Mouse (Mus musculus) ES-E14 (cell line): ENCODE results near the gene Dock9. TPM values are rescaled to one million over a fixed set of nuclear protein-coding genes. Genes with fewer than 3 reads are reported as not detected.
"Not testable (repeated sequence)": the region's sequence is repeated elsewhere in the genome, so short reads cannot be mapped to it uniquely, and the experiment has no call there.

Experiments used
- DNase-seq: peaks from one replicate; pipeline ENCODE4 v3.0.0-alpha.2; 2013; ENCODE audit warnings: low read depth, low spot score
- H3K27ac ChIP-seq: 2 replicates; pipeline ENCODE4 v1.5.1; 2012; ENCODE audit warnings: low read depth, mild to moderate bottlenecking, low read length, moderate library complexity, mixed read lengths; ENCODE audit not compliant: poor library complexity, insufficient read depth, severe bottlenecking
- H3K36me3 ChIP-seq: 2 replicates; pipeline ENCODE4 v1.6.1; 2012; ENCODE audit warnings: mild to moderate bottlenecking, low read length, moderate library complexity, mixed read lengths; ENCODE audit not compliant: control insufficient read depth, poor library complexity, insufficient read depth, severe bottlenecking
- H3K4me1 ChIP-seq, 2 experiments: fragments of 150-350 bp in 1 of 2; sonication (generic) in 1 of 2; 2 replicates each; pipeline ENCODE4 v1.6.1; 2012; ENCODE audit warnings: low read length in 2 of 2, mild to moderate bottlenecking in 1 of 2, mixed read lengths in 1 of 2; ENCODE audit not compliant: control insufficient read depth in 2 of 2, insufficient read depth in 2 of 2, poor library complexity in 1 of 2
- H3K4me3 ChIP-seq, 2 experiments: fragments of 150-350 bp in 1 of 2; sonication (generic) in 1 of 2; 2 replicates each; pipeline ENCODE4 v1.5.1; 2012; ENCODE audit warnings: low read length in 2 of 2, low read depth in 1 of 2, mild to moderate bottlenecking in 1 of 2, mixed read lengths in 1 of 2; ENCODE audit not compliant: insufficient read depth in 1 of 2, poor library complexity in 1 of 2, severe bottlenecking in 1 of 2
- H3K9ac ChIP-seq: 2 replicates; pipeline ENCODE4 v1.6.1; 2012; ENCODE audit warnings: low read depth, mild to moderate bottlenecking, low read length, mixed read lengths; ENCODE audit not compliant: poor library complexity, insufficient read depth, severe bottlenecking
- H3K9me3 ChIP-seq: fragments of 150-350 bp; sonication (generic); 2 replicates; pipeline ENCODE4 v1.6.1; 2012; ENCODE audit warnings: low read depth, mild to moderate bottlenecking, low read length; ENCODE audit not compliant: control insufficient read depth, insufficient read depth
- CHD2 ChIP-seq: IDR thresholded peaks from 2 replicates; pipeline ENCODE4 v1.6.1; 2014; ENCODE audit warnings: mild to moderate bottlenecking, low read depth, low read length, inconsistent platforms
- HCFC1 ChIP-seq: IDR thresholded peaks from 2 replicates; pipeline ENCODE4 v1.6.1; 2012; ENCODE audit warnings: low read length, inconsistent platforms, borderline replicate concordance; ENCODE audit not compliant: insufficient read depth
- MAFK ChIP-seq: IDR thresholded peaks from 2 replicates; pipeline ENCODE4 v1.6.1; 2014; ENCODE audit warnings: mild to moderate bottlenecking, low read depth, low read length, inconsistent platforms; ENCODE audit not compliant: insufficient read depth
- ZC3H11A ChIP-seq: IDR thresholded peaks from 2 replicates; pipeline ENCODE4 v1.6.1; 2012; ENCODE audit warnings: low read depth, mild to moderate bottlenecking, inconsistent platforms, low read length, borderline replicate concordance
- ZNF384 ChIP-seq: IDR thresholded peaks from 2 replicates; pipeline ENCODE4 v1.6.1; 2012; ENCODE audit warnings: low read depth, low read length, inconsistent platforms
- in situ Hi-C, 2 experiments: fragments of 600-800 bp; cut with MboI; formaldehyde crosslinking; loops; one replicate each; pipeline ENCODE4 v1.15.1; 2025; ENCODE audit warnings: low sequenced_read_pairs in 2 of 2, inconsistent platforms in 1 of 2; ENCODE audit not compliant: unreplicated experiment in 2 of 2
- total RNA-seq: library from RNA; depleted of rRNA; stranded (reverse); fragments of 300-350 nt; gene quantifications from 2 replicates; pipeline ENCODE4 v1.2.3, GENCODE M21; 2012

Dock9 gene
- total RNA-seq, 1 experiment: 8.3 TPM

DNA sequence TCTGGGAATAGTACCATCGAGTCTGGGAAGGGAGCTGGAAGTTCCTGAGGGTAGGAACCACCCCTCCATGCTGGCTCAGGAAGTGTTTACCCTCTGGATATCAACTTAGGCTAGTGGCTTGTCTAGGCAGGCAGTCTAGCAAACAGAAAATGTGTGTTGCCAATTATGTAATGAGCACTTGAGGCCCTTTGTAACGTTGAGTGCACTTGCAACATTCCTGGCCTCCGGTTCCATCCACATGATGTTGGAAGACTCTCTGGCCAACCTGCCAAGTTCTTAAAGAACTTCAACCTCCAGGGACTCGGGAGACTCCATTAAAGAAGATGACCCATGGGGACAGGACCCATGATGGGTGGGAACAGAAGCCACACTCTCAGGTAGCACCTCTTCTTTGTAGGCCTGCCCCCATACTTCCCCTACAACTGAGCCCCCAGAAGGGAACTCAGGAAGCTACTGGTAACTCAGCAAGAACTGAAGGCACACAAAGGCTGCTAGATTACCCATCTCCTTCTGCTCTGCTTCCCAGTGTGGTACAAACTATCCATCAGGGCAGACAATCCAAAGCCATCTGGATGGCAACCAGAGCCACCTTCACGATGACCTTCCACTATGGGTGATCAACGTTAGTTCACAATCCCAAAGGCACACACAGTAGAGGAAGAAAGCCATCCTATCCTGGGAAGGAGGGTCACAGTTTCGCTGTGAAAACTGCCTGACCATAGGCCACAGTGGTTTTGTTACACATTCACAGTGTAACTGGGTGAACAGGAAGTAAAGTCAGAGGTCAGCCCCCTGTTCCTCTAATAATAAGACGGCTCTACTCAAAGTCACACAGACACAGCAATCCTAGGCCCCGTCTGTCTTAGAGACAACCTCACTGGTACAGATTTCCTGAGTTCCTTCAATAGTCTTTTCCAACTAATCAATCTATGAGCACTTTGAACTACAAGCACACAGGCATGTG lies 77.7 kb downstream of the Dock9 start:
- no peaks in the 10 kb centered on the region for H3K9me3 ChIP-seq
- peak; percentile 22 for DNase-seq
- no peak overlapping the region for H3K4me3 ChIP-seq
- H3K36me3 ChIP-seq: no peaks in the 10 kb centered on the region
- in situ Hi-C loops: no loop called here
- peaks cover 2 to 4% of the 10 kb centered on the region in 2 experiments; a peak in 1 of 4 replicates for H3K4me1 ChIP-seq
- TF ChIP-seq MAFK: no peak
- no peak for TF ChIP-seq ZC3H11A
- no peak for TF ChIP-seq HCFC1
- no peak for TF ChIP-seq CHD2
- no peak for TF ChIP-seq ZNF384
- no peak overlapping the region for H3K9ac ChIP-seq
- no peak overlapping the region for H3K27ac ChIP-seq

DNA sequence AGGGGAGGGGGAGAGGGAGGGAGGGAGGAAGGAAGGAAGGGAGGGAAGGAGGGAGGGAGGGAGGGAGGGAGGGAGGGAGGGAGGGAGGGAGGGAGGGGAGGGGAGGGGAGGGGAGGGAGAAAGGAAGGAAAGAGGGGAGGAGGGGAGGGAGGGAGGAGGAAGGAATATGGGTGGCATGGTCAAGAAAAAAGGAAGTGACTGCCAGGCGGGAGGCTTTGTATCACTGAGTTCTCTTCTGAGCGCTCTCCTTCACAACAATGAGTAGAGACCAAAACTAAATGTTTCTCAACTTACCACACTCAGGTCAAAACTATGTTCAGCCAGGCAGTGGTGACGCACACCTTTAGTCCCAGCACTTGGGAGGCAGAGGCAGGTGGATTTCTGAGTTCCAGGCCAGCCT lies 82.8 kb downstream of the Dock9 start:
- H3K36me3 ChIP-seq, in situ Hi-C loops, H3K9ac ChIP-seq, DNase-seq, H3K4me1 ChIP-seq, H3K4me3 ChIP-seq, H3K9me3 ChIP-seq, H3K27ac ChIP-seq: not testable (repeated sequence)

DNA sequence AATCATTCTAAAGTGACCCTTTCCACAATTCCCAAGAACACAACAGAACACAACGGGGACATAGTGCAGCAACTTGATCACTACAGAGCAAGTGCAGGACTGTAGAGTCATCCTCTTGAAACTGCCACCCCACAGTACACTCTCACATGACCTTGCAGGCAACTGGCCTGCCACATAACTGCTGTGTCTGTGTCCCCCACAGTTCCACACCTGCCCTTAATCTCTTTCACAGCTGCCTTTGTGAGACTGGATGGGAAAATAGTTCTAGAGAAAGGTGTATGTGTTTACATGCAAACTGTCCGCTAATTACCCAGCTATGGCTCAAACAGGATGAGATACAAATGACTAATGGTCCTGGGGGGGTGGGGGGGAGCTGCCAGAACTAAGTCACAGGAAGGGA lies 83.4 kb downstream of the Dock9 start:
- H3K4me1 ChIP-seq: peaks cover 0 to 8% of the 10 kb centered on the region in 2 experiments; a peak in 1 of 4 replicates
- TF ChIP-seq CHD2 (no peak), MAFK (0 out of 2 replicates have a peak, but pooled peaks have one; percentile 18), ZNF384 (no peak)

DNA sequence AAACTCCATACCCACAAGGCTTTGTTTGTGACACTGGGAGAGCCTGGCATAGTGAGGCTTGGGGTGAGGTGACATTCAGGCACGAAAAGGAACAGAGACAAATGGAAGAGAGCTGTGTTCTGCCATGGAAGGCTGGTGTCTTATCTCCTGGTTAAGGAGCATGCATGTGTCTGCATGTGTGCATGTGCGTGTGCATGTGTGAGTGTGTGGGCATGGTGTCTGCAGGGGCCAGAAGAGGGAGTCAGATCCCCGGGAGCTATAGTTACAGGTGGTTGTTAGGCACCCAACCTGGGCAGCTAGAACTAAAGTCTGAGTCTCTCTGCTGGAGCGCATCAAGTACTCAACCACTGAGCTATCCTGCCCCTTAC lies 83.8 kb downstream of the Dock9 start:
- in situ Hi-C loops: no loop called here
- no peak for DNase-seq
- Histone ChIP-seq H3K9ac (no peak overlapping the region), H3K36me3 (no peaks in the 10 kb centered on the region), H3K4me3 (no peak overlapping the region), H3K9me3 (no peaks in the 10 kb centered on the region), H3K27ac (no peak overlapping the region), H3K4me1 (peaks cover 0 to 8% of the 10 kb centered on the region in 2 experiments; a peak in 1 of 4 replicates)
- no peak for TF ChIP-seq CHD2
- TF ChIP-seq MAFK: no peak
- TF ChIP-seq HCFC1: no peak
- TF ChIP-seq ZC3H11A: no peak
- TF ChIP-seq ZNF384: no peak

More for the DNA sequence above, 83.4 kb downstream of the Dock9 start:
- in situ Hi-C loops: no loop called here
- no peaks in the 10 kb centered on the region for H3K36me3 ChIP-seq
- no peak for DNase-seq
- H3K4me3 ChIP-seq: no peak overlapping the region
- H3K9ac ChIP-seq: no peak overlapping the region
- H3K27ac ChIP-seq: no peak overlapping the region
- no peaks in the 10 kb centered on the region for H3K9me3 ChIP-seq
